Mouse (Mus musculus): ENCODE measurements around the gene Zfp574. TPM values are rescaled to one million over a fixed set of nuclear protein-coding genes. Genes with fewer than 3 reads are reported as not detected.

The Zfp574 gene
- polyA plus RNA-seq, 1 experiment from 2014 or later = 39.8 TPM

DNA sequence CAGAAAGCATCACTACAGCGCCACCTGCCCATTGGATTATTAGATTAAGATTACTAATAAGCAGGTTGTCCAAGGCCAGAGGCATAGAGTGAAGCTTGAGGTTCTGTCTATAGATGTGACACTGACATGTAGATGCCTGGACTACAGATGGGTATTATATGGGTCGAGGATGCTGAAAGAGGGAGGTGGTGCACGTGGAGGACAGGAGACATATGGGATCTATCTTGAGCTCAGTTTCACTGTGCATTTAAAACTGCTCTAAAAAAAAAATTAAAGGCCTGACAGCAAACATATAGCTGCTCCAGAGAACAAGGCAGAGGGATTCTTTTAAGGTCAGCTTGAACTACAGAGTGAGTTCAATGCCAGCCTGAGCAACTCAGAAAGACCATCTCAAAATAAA is 25.8 kb downstream of the Zfp574 start:
- no peak for ATAC-seq (ENCODE audit: low FRiP score)
- peaks cover 3% of the 10 kb centered on the region; the same call in 1 of the 2 replicates for H3K27me3 ChIP-seq
- no peak overlapping the region for H3K27ac ChIP-seq
- H3K36me3 ChIP-seq = peaks cover 15% of the 10 kb centered on the region; the same call in 1 of the 2 replicates
- no peak overlapping the region for H3K4me2 ChIP-seq (replicated peaks)
- 74% methylated on average over 3 of the region's 3 CpGs for WGBS
- H3K4me1 ChIP-seq = peaks cover 7% of the 10 kb centered on the region
- H3K9me3 ChIP-seq (replicated peaks) = no peaks in the 10 kb centered on the region
- no peak overlapping the region for H3K9ac ChIP-seq
- no peak overlapping the region for H3K4me3 ChIP-seq

DNA sequence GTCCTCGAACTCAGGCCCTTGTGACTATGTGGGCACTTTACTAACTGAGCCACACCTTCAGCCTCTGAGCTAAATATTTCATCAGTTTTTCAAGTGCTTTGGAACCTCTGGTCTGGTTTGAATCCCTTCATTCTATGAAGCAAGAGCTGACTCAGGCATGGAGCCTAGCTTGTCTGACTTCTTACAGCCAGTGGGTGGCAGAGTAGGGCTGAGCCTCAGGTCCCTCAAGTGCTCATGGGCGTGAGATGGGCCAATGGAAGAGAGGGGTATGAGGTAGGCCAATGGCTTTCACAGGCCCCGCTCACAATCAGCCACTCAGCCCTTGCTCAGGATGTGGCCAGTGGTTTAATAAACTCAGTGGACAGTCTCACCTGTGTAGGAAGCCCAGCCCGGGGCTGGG is 27.2 kb downstream of the Zfp574 start:
- Histone ChIP-seq H3K4me1 (no peaks in the 10 kb centered on the region), H3K9me3 (replicated peaks) (no peaks in the 10 kb centered on the region), H3K36me3 (peaks cover 15% of the 10 kb centered on the region; the same call in 1 of the 2 replicates), H3K27ac (no peak overlapping the region), H3K27me3 (no peaks in the 10 kb centered on the region), H3K4me3 (no peak overlapping the region), H3K9ac (no peak overlapping the region), H3K4me2 (replicated peaks) (no peak overlapping the region)
- ATAC-seq (ENCODE audit: low FRiP score) = no peak
- 49% methylated on average over 4 of the region's 4 CpGs for WGBS

DNA sequence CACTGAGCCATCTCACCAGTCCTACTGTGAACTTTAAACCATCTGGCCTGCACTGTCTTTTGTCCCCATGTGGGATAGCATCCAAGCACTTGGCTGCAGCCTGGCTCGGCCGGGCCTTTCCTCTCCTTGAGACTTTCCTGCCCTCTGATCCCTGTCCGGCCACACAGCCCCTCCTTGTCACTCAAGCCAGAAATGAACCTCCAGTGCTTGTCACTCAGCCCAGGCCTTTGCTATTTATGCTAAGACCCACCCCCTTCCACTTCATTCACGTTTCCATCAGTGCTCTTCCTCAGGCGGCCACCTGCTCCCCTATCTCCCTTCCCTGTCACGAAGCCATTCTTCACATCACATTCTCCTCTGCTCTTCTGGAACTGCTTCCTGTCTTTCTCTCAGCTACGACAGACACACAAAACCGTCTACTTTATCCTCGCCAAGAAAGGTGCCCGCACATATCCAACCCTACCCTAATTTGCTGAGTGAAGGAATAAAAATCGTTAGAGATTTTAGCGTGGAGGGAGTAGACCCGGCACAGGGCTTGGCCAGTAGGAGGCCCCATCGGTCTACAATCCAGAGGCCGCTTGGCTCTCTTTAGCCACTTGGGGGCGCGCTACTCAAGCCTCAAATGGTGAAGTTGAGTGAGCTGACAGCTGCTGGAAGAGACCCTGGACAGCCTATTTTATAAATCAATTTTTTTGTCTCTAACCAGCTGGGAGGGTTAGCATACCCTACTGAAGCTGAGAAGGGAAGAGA is 33.2 kb downstream of the Zfp574 start:
- H3K4me3 ChIP-seq = no peak overlapping the region
- H3K9ac ChIP-seq = no peak overlapping the region
- H3K36me3 ChIP-seq = no peaks in the 10 kb centered on the region
- WGBS = 14% methylated on average over 17 of the region's 17 CpGs
- H3K27ac ChIP-seq = peak overlapping the region; percentile 80
- no peaks in the 10 kb centered on the region for H3K9me3 ChIP-seq (replicated peaks)
- peaks cover 10% of the 10 kb centered on the region for H3K4me1 ChIP-seq
- ATAC-seq (ENCODE audit: low FRiP score) = peak; percentile 62
- H3K4me2 ChIP-seq (replicated peaks) = no peak overlapping the region
- H3K27me3 ChIP-seq = no peaks in the 10 kb centered on the region

DNA sequence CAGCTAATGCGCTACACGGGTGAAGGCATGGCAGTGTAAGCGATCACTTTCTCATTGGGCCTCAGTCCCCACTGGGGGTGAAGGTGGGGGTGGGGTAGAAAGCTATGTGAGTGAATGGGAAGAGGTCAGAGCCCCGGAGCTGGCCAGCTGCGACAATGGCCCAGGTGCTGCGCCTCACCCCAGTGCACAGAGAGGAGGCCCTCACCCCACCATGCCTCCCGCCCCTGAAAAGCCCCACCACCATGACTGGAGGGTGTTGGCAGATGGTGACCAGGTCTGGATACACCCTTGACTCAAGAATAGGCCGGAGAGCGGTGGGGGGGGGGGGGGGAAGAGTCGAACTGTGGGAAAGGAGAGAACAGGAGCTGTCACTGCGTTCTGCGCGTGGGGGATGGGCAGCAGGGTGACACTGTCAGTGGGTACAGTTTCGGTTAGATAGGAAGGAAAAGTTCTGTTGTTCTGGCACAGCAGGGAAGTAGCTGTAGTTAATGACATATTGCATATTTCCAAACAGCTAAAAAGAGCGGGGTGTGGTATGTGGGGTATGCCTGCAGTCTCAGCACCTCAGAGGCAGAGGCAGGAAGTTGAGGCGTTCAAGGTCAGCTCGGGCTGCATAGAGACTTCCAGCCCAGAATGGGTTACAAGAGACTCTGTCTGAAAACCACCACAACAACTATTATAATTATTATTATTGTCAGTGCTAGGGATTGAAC is 34.6 kb downstream of the Zfp574 start:
- H3K4me1 ChIP-seq = peaks cover 10% of the 10 kb centered on the region
- WGBS = 40% methylated on average over 16 of the region's 17 CpGs
- no peaks in the 10 kb centered on the region for H3K36me3 ChIP-seq
- no peak for ATAC-seq (ENCODE audit: low FRiP score)
- H3K4me3 ChIP-seq = no peak overlapping the region
- no peaks in the 10 kb centered on the region for H3K9me3 ChIP-seq (replicated peaks)
- H3K4me2 ChIP-seq (replicated peaks) = no peak overlapping the region
- H3K9ac ChIP-seq = no peak overlapping the region
- H3K27me3 ChIP-seq = no peaks in the 10 kb centered on the region
- no peak overlapping the region for H3K27ac ChIP-seq

DNA sequence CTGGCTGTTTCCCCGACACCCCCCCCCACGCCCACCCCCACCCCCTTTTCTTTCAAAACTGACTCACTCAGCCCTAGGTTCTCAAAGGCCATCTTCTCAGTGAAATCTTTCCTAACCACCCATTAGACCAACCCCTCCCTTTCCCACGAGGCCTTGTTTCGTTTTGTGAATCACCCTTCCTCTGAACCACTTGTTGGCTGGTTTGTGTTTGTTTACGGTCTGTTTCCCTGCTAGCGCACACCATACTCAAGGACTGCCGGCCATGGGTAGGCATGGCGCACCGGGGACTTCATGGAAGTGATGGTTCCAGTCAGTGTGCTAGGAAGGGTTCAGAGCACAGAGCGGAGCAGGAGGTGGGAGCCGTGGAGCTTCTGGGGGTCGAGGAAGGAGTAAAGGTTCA is 37.0 kb downstream of the Zfp574 start:
- Histone ChIP-seq H3K27me3 (no peaks in the 10 kb centered on the region), H3K9ac (no peak overlapping the region), H3K4me1 (peaks cover 10% of the 10 kb centered on the region), H3K27ac (no peak overlapping the region), H3K36me3 (peaks cover 6% of the 10 kb centered on the region; the same call in 1 of the 2 replicates), H3K9me3 (replicated peaks) (no peaks in the 10 kb centered on the region), H3K4me3 (no peak overlapping the region), H3K4me2 (replicated peaks) (no peak overlapping the region)
- 80% methylated on average over 12 of the region's 12 CpGs for WGBS
- ATAC-seq (ENCODE audit: low FRiP score) = no peak

DNA sequence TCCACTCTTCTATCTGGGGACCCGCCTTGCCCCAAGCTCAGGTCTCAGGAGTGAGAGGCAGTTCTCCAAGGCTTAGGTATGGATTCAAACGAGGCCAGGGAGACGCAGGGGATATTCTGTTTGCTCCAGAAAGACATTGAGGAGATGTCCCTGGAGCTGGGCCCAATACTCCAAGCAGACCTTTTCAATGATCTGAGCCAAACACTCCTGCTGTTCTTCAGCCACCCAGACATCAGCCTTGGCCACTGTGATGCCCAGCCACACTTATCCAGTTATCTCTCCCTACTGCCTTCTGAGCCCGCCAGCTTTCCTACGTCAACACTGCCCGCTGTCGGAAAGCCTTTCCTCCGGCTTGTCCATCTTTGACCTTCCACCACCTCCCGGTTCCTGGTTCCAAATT is 38.0 kb downstream of the Zfp574 start:
- no peak for ATAC-seq (ENCODE audit: low FRiP score)
- H3K27ac ChIP-seq = no peak overlapping the region
- no peak overlapping the region for H3K4me3 ChIP-seq
- peaks cover 10% of the 10 kb centered on the region for H3K4me1 ChIP-seq
- H3K4me2 ChIP-seq (replicated peaks) = no peak overlapping the region
- H3K27me3 ChIP-seq = no peaks in the 10 kb centered on the region
- peaks cover 15% of the 10 kb centered on the region for H3K36me3 ChIP-seq
- no peaks in the 10 kb centered on the region for H3K9me3 ChIP-seq (replicated peaks)
- H3K9ac ChIP-seq = no peak overlapping the region
- WGBS = 84% methylated on average over 9 of the region's 9 CpGs

DNA sequence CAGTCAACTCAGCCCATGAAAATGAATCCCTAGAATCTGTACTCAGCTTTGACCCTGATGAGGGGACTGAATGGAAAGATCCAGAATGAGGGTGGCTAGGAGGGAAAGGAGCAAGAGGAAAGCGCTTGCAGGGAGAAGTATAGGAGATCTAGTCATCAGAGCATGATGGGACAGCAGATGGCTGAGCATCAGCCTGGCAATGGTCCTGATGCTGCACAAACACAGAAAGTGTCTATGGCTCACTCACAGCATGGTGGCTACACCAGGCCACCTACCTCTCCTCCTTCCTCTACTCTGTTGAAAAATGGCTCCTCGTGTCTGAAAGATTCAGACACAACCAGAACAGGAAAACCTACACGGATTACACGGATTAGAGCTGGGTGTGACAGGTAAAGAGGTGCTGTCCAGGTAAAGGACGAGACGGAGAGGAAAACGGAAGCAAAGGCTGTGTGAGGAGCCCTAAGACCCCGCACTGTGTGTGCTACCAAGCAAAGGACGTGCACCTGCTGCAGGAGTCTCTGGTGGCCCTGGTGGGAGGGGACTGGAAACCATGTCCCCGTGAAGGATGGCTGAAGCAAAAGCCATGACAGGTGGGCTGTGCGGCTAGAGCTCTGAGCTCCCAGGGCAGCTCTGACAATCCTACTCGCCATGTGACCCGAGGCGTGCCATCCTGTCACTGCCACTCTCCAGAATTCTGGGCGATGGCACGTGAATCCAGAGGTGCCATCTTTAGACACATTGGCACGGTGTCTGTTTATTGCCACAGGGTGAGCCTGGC is 40.0 kb downstream of the Zfp574 start:
- no peak overlapping the region for H3K4me2 ChIP-seq (replicated peaks)
- peaks cover 18% of the 10 kb centered on the region for H3K36me3 ChIP-seq
- 89% methylated on average over 17 of the region's 17 CpGs for WGBS
- no peak for ATAC-seq (ENCODE audit: low FRiP score)
- H3K4me1 ChIP-seq = 0 out of 2 replicates have a peak, but pooled peaks cover 1% of the 10 kb centered on the region
- no peak overlapping the region for H3K27ac ChIP-seq
- peaks cover 3% of the 10 kb centered on the region; the same call in 1 of the 2 replicates for H3K27me3 ChIP-seq
- no peaks in the 10 kb centered on the region for H3K9me3 ChIP-seq (replicated peaks)
- H3K4me3 ChIP-seq = no peak overlapping the region
- no peak overlapping the region for H3K9ac ChIP-seq

DNA sequence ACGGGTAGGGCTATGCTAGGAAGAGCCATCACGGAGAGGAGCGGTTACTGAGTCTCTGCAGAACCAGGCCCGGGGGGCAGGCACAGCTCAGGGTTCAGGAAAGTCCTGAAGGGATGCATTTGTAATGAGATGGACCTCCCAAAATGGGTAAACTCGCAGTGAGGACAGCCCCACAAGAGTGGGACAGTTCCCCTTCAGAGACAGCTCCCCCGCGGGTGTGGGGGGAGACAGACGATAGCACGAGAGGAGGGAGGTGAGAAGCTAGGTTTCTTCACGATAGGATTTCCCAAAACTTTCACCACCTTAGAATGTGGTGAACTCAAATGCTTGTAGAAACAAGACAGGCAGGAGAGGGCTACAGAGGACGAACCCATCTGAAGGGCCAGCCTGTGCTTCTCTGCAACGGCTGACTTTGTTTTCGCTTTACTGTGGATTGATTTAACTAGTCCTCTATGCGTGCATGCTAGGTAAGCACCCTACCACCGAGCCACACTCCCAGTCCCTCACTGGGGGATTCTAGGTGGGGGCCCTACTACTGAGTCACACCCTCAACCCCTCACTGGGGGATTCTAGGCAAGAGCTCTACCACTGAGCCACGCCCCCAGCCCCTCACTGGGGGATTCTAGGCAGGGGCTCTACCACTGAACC is 40.7 kb downstream of the Zfp574 start:
- Histone ChIP-seq H3K9ac (no peak overlapping the region), H3K4me2 (replicated peaks) (no peak overlapping the region), H3K27ac (no peak overlapping the region), H3K4me3 (no peak overlapping the region), H3K36me3 (peaks cover 18% of the 10 kb centered on the region), H3K4me1 (no peaks in the 10 kb centered on the region), H3K27me3 (peaks cover 3% of the 10 kb centered on the region; the same call in 1 of the 2 replicates), H3K9me3 (replicated peaks) (no peaks in the 10 kb centered on the region)
- WGBS = 84% methylated on average over 16 of the region's 16 CpGs
- ATAC-seq (ENCODE audit: low FRiP score) = no peak

DNA sequence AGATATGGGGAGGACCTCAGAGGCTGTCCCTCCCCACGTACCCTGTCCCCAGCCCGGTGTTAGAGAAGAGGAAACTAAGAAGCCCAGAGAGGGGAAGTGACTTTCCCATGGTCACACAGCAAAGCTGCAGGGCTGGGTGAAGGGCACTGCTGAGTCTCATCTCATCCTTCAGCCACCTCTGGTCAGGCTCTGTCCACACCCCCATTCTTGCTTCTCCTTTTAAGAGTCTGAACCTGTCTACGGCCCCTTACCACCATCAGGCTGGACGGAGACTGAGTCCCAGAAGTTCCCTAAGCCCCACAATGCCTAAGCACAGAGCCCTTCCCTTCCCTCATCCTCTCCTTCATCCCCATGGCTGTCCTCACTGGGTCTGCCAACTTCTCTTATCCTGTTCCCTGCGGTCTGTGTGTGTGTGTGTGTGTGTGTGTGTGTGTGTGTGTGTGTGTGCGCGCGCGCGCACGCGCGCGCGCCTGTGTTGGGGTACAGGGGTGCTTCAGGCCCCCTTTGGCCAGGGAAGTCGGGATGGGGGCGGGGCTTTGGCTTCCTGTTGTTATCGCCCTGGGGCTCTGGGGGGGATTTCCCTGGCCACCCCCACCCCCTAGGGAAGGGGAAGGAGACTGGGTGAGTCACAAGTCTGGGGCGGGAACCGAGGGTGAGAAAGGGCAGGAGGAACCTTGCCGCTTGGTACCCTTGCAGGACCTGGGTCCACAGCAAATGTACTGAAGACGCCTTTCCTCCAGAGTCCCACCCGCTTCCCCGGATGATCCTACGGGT is 47.9 kb downstream of the Zfp574 start:
- H3K9me3 ChIP-seq (replicated peaks) = no peaks in the 10 kb centered on the region
- H3K27me3 ChIP-seq = peaks cover 3% of the 10 kb centered on the region; the same call in 1 of the 2 replicates
- no peak overlapping the region for H3K9ac ChIP-seq
- ATAC-seq (ENCODE audit: low FRiP score) = no peak
- no peak overlapping the region for H3K4me2 ChIP-seq (replicated peaks)
- H3K36me3 ChIP-seq = peaks cover 3% of the 10 kb centered on the region
- H3K4me1 ChIP-seq = peaks cover 3% of the 10 kb centered on the region; the same call in 1 of the 2 replicates
- 79% methylated on average over 21 of the region's 25 CpGs for WGBS
- H3K4me3 ChIP-seq = no peak overlapping the region
- no peak overlapping the region for H3K27ac ChIP-seq

DNA sequence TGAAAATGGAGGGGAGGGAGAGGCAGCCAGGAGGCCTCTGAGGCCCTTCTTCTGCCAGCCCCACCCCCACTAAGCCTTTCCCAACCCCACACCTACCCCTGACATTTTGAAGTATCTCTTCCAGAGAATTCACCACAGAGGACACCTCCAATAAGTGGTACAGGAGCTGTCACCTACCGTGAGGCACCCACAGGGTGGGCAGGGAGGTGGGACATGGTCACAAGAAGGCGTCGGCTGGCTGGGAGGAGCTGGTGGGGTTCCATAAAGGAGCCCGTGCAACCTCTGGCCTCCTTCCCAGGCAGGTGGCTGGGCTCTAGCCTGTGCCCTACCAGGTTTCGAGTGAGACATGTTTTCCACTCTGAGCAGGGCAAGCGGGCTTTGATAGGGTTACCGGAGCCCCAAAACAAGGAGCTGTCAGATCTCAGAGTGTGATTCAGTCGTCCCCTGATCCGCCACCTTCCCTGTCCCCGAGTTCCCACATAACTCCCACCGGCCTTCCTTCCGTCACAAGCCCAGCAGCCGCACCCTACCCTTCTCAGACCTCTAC is 48.9 kb downstream of the Zfp574 start:
- Histone ChIP-seq H3K9me3 (replicated peaks) (no peaks in the 10 kb centered on the region), H3K4me1 (peaks cover 3% of the 10 kb centered on the region; the same call in 1 of the 2 replicates), H3K4me2 (replicated peaks) (no peak overlapping the region), H3K36me3 (no peaks in the 10 kb centered on the region), H3K27me3 (no peaks in the 10 kb centered on the region), H3K4me3 (no peak overlapping the region), H3K27ac (no peak overlapping the region), H3K9ac (no peak overlapping the region)
- 77% methylated on average over 13 of the region's 13 CpGs for WGBS
- no peak for ATAC-seq (ENCODE audit: low FRiP score)

DNA sequence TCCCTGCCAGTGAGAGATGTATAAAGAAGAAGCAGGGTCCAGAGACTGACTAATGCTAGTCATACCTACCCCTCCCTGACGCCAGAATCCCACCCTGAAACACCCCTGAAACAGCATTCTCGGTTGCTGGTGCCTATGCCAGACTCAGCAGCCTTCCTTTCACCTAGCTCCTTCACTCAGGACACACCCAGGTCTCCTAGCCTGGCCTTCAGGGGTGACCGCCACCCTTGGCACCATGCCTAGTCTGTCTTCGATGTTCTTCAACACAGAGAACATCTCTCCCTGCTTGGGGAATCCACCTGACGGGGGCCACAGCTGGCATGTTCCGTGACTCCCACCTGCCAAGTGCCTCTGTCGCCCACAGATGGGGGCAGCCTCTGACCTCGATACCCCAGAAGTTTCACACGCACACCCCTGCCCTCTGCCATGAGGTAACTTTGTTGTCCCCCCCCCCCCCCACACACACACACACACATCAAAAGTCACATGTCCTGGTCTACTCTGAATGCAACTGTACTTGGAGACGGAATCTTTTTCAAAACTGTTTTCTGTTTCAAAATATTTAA is 53.4 kb downstream of the Zfp574 start:
- ATAC-seq (ENCODE audit: low FRiP score) = no peak
- no peaks in the 10 kb centered on the region for H3K9me3 ChIP-seq (replicated peaks)

More for the DNA sequence above, 53.4 kb downstream of the Zfp574 start:
- Histone ChIP-seq H3K4me1 (no peaks in the 10 kb centered on the region), H3K4me3 (no peak overlapping the region), H3K4me2 (replicated peaks) (no peak overlapping the region), H3K9ac (no peak overlapping the region), H3K36me3 (no peaks in the 10 kb centered on the region), H3K27ac (no peak overlapping the region), H3K27me3 (peaks cover 4% of the 10 kb centered on the region; the same call in 1 of the 2 replicates)
- 82% methylated on average over 10 of the region's 10 CpGs for WGBS

Measured in hindbrain, embryonic 12.5 days (tissue).